Mouse (Mus musculus) forebrain, postnatal 0 days (tissue): Measurements from ENCODE around the gene Eef2k. TPM values are rescaled to one million over a fixed set of nuclear protein-coding genes. Genes with fewer than 3 reads are reported as not detected.

ENCODE experiments used
- ATAC-seq: fragments of 200-750 bp; cut with Nextera tagmentation; 2 replicates; pipeline ENCODE4 v1.8.0; 2017; ENCODE audit warnings: mild to moderate bottlenecking, moderate library complexity
- DNase-seq: peaks from one replicate; pipeline ENCODE4 v3.0.0-alpha.2; 2015
- H3K27ac ChIP-seq: fragments of 300-500 bp; sonication (generic); 2 replicates; pipeline ENCODE4 v1.5.1; 2014; ENCODE audit warnings: low read depth, mild to moderate bottlenecking, antibody characterized with exemption, low read length, moderate library complexity, mixed read lengths
- H3K27me3 ChIP-seq: fragments of 300-500 bp; sonication (generic); 2 replicates; pipeline ENCODE4 v1.6.1; 2014; ENCODE audit warnings: mild to moderate bottlenecking, low read length, mixed read lengths; ENCODE audit not compliant: insufficient read depth
- H3K36me3 ChIP-seq: fragments of 300-500 bp; sonication (generic); 2 replicates; pipeline ENCODE4 v1.6.1; 2014; ENCODE audit warnings: mild to moderate bottlenecking, moderate library complexity; ENCODE audit not compliant: insufficient read depth
- H3K4me1 ChIP-seq: fragments of 300-500 bp; sonication (generic); 2 replicates; pipeline ENCODE4 v1.6.1; 2014; ENCODE audit warnings: antibody characterized with exemption; ENCODE audit not compliant: insufficient read depth
- H3K4me2 ChIP-seq: fragments of 300-500 bp; sonication (generic); 2 replicates; pipeline ENCODE4 v1.6.1; 2014; ENCODE audit warnings: low read depth, mild to moderate bottlenecking, moderate library complexity
- H3K4me3 ChIP-seq: fragments of 300-500 bp; sonication (generic); 2 replicates; pipeline ENCODE4 v1.5.1; 2014; ENCODE audit warnings: low read depth, low read length, mixed read lengths
- H3K9ac ChIP-seq: fragments of 300-500 bp; sonication (generic); 2 replicates; pipeline ENCODE4 v1.6.1; 2014; ENCODE audit warnings: mild to moderate bottlenecking
- H3K9me3 ChIP-seq: fragments of 300-500 bp; sonication (generic); 2 replicates; pipeline ENCODE4 v1.6.1; 2016; ENCODE audit warnings: low read length
- CTCF ChIP-seq: sonication (generic); IDR thresholded peaks from 2 replicates; pipeline ENCODE4 v1.5.1; 2016; ENCODE audit warnings: antibody characterized with exemption, control low read depth, low read depth
- WGBS: fragments of 180-500 bp; shearing (Covaris S2); extraction: QIAGEN DNeasy Blood & Tissue Kit; methylation state at CpG from one replicate; pipeline ENCODE4 v1.1.7; 2014; 5-methylcytosine and 5-hydroxymethylcytosine counted together
- polyA plus RNA-seq: library from polyadenylated mRNA; unstranded; fragments of >200 nt; fragmentation: Nextera tagmentation; extraction: Ambion mirVana; gene quantifications from 2 replicates; pipeline ENCODE4 v1.2.1, GENCODE M21; 2015
- total RNA-seq: library from RNA; depleted of rRNA; stranded (reverse); fragments of >200 nt; gene quantifications from 2 replicates; pipeline ENCODE4 v1.2.3, GENCODE M21; 2014

Gene Eef2k
- total and polyA plus RNA-seq, 2 experiments from 2014 or later: 35.4 to 56.4 TPM

- Histone ChIP-seq H3K27ac (peak overlapping the region; percentile 98), H3K36me3 (peaks cover 9% of the 10 kb centered on the region), H3K4me1 (no peaks in the 10 kb centered on the region; the same call in 1 of the 2 replicates), H3K9me3 (no peaks in the 10 kb centered on the region), H3K9ac (peak overlapping the region; percentile 97), H3K4me3 (peak overlapping the region; percentile 83), H3K27me3 (no peaks in the 10 kb centered on the region), H3K4me2 (peak overlapping the region; percentile 79)
- ATAC-seq (no peak), DNase-seq (no peak)
- 1% methylated on average over 16 of the region's 16 CpGs for WGBS
- TF ChIP-seq CTCF: no peak
These were observed 1.3 kb downstream of the Eef2k start for GRCm38 (mm10) chr7:120843852-120844435.

GRCm38 (mm10) chr7:120844689-120845088 lies 2.1 kb downstream of the Eef2k start:
- H3K27me3 ChIP-seq: no peaks in the 10 kb centered on the region
- H3K9me3 ChIP-seq: no peaks in the 10 kb centered on the region
- H3K27ac ChIP-seq: no peak overlapping the region
- peak overlapping the region; percentile 79 for H3K4me2 ChIP-seq
- no peak for TF ChIP-seq CTCF
- ATAC-seq (no peak), DNase-seq (no peak)
- peaks cover 9% of the 10 kb centered on the region for H3K36me3 ChIP-seq
- peak overlapping the region; percentile 97 for H3K9ac ChIP-seq
- 15% methylated on average over 9 of the region's 9 CpGs for WGBS
- no peaks in the 10 kb centered on the region; the same call in 1 of the 2 replicates for H3K4me1 ChIP-seq
- peak overlapping the region; percentile 83 for H3K4me3 ChIP-seq

GRCm38 (mm10) chr7:120848831-120849512 lies 6.3 kb downstream of the Eef2k start:
- no peak overlapping the region for H3K4me3 ChIP-seq
- WGBS: 86% methylated on average over 3 of the region's 3 CpGs
- no peak overlapping the region for H3K27ac ChIP-seq
- DNase-seq (no peak), ATAC-seq (peak; percentile 9; the same call in 1 of the 2 replicates)
- no peaks in the 10 kb centered on the region for H3K9me3 ChIP-seq
- peaks cover 4% of the 10 kb centered on the region; the same call in 1 of the 2 replicates for H3K4me1 ChIP-seq
- no peak for TF ChIP-seq CTCF
- no peak overlapping the region for H3K9ac ChIP-seq
- H3K27me3 ChIP-seq: no peaks in the 10 kb centered on the region
- H3K4me2 ChIP-seq: no peak overlapping the region
- peaks cover 9% of the 10 kb centered on the region for H3K36me3 ChIP-seq

- no peak for TF ChIP-seq CTCF
- Histone ChIP-seq H3K4me2 (no peak overlapping the region), H3K36me3 (peaks cover 9% of the 10 kb centered on the region), H3K9ac (no peak overlapping the region), H3K4me1 (peaks cover 4% of the 10 kb centered on the region; the same call in 1 of the 2 replicates), H3K4me3 (no peak overlapping the region), H3K9me3 (no peaks in the 10 kb centered on the region), H3K27me3 (no peaks in the 10 kb centered on the region), H3K27ac (no peak overlapping the region)
- ATAC-seq (no peak), DNase-seq (no peak)
- 87% methylated on average over 3 of the region's 3 CpGs for WGBS
These were observed 7.5 kb downstream of the Eef2k start for GRCm38 (mm10) chr7:120850165-120850564.

- no peak for ATAC-seq
- TF ChIP-seq CTCF: no peak
- H3K27me3 ChIP-seq: no peaks in the 10 kb centered on the region
These were observed 17.2 kb downstream of the Eef2k start for GRCm38 (mm10) chr7:120859854-120860253.

GRCm38 (mm10) chr7:120860799-120861487 lies 18.3 kb downstream of the Eef2k start:
- H3K4me1 ChIP-seq: 0 out of 2 replicates have a peak, but pooled peaks cover 4% of the 10 kb centered on the region
- ATAC-seq (no peak), DNase-seq (no peak)
- H3K9me3 ChIP-seq: no peaks in the 10 kb centered on the region
- no peak overlapping the region for H3K9ac ChIP-seq
- peaks cover 14% of the 10 kb centered on the region for H3K36me3 ChIP-seq
- WGBS: 61% methylated on average over 10 of the region's 10 CpGs
- no peaks in the 10 kb centered on the region for H3K27me3 ChIP-seq
- no peak for TF ChIP-seq CTCF
- no peak overlapping the region for H3K4me2 ChIP-seq
- H3K4me3 ChIP-seq: no peak overlapping the region
- H3K27ac ChIP-seq: no peak overlapping the region

More at GRCm38 (mm10) chr7:120859854-120860253, 17.2 kb downstream of the Eef2k start:
- 93% methylated on average over 11 of the region's 11 CpGs for WGBS
- no peak for DNase-seq
- H3K9me3 ChIP-seq: no peaks in the 10 kb centered on the region
- H3K27ac ChIP-seq: no peak overlapping the region
- no peak overlapping the region for H3K4me3 ChIP-seq
- H3K4me1 ChIP-seq: 0 out of 2 replicates have a peak, but pooled peaks cover 2% of the 10 kb centered on the region
- H3K9ac ChIP-seq: no peak overlapping the region
- peaks cover 14% of the 10 kb centered on the region for H3K36me3 ChIP-seq
- no peak overlapping the region for H3K4me2 ChIP-seq
